Mouse (Mus musculus) left cerebral cortex, adult 8-10 months (tissue): ENCODE results near the gene Cdc42ep5. TPM values are rescaled to one million over a fixed set of nuclear protein-coding genes. Genes with fewer than 3 reads are reported as not detected.
"Not testable (repeated sequence)": the region's sequence is repeated elsewhere in the genome, so short reads cannot be mapped to it uniquely, and the experiment has no call there.

Experiments
- DNase-seq, 2 experiments: peaks; one replicate each; pipeline ENCODE4 v3.0.0; 2022; ENCODE audit warnings: low spot score in 2 of 2
- total RNA-seq, 4 experiments: library from RNA; stranded (reverse); gene quantifications; 2 replicates each; pipeline ENCODE4 v1.2.4; 2022

Cdc42ep5 gene
- total RNA-seq = 1 to 10 TPM; 1.0 to 2.3 (median 1.6) TPM

DNA sequence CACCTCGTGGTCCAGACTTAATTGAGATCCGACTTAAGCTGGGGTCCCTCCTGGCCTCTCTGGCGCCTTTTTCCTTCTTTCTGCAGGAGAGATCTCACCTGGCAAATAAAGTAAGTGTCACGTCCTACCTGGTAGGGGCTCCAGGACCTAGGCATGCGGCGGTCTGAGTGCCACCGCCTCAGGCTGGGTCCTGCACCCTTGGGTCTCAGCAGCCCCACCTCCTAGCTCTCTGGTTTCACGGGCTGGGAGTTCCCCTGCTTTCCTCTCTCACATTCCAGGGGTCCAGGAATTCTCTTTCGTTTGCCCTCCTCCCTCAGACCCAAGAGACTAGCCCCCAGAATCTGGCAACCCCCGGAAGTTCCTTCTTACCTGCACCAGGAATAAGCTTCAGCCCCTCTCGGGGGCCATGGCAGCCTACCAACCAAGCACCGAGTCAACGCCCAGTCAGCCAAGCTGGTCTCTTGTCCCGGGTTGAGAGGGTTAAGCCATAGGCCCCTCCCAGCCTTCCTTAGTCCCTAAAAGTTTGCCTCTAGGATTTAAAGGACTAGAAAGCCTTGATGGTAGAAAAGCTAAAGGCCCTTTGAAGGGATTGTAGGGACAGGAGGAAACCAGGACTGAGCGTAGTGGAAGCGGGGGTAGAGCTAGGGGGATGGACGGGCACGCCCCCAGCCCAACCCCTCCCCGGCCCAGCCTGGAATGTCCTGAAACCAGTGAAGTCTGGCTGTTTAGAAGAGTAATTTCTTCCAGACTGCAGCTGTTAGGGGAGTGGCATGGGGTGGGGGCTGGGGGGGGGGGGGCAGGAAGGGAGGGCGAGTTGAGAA is at the start of gene Cdc42ep5:
Gene Cdc42ep5 (minus strand): TSS at position 771 of the 821 bp plus-strand sequence.
- DNase-seq = no peak

DNA sequence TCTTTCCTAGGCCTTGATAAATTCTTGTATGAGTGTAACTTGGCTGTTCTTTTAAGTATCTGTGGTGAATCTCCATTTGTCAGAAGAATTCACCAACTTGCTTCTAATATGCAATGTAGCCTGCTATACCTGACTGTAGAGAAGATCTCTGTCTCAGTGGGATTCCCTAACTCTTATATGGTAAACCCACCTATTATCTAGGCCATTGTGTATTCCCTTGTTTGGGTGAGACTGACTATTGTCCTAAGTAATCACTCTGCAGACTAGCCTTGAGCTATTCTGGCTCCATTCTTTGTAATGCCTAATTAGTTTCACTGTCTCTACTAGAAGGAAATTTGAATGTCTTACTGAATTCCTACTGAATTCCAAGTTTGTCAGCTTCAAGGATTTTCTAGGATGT is 48.8 kb upstream of the Cdc42ep5 start:
- DNase-seq = not testable (repeated sequence)

DNA sequence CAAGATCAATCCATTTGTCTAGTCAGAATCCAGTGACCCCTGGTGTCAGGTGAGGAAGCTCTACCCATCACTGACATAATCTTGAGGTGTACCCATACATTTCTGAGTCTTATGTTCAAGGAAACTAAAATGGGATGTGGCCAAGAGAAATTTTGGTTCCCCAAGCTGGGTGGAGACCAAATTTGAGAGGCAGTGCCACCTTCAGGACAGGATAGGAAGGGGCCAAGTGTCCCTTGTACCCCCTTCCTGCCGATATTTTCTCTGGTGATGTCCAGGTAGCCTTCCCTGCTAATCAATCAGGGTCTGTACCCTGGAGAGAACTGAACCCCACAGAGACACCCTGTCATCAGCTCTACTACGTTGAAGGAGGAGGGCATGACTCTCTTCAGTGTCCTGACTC is 44.0 kb upstream of the Cdc42ep5 start:
- DNase-seq = no peak

DNA sequence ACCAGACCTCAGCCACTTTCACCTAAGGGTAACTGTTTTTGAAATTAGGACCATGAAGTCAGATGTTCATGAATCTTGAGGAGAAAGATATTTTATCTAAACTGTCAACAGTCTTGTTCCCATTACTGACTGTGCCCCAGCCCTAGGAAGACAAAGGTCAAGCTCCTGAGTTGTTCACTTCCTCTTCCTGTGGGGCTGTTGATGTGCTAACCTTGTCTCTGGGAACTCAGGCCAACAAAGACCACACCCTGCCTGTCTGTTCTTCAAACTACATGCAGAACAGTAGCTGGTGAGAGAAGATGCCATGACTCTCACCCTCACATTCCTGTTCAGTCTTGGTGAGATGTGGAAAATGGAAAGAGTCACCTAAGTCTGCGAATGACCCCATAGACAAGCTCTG is 42.5 kb upstream of the Cdc42ep5 start:
- no peak for DNase-seq

DNA sequence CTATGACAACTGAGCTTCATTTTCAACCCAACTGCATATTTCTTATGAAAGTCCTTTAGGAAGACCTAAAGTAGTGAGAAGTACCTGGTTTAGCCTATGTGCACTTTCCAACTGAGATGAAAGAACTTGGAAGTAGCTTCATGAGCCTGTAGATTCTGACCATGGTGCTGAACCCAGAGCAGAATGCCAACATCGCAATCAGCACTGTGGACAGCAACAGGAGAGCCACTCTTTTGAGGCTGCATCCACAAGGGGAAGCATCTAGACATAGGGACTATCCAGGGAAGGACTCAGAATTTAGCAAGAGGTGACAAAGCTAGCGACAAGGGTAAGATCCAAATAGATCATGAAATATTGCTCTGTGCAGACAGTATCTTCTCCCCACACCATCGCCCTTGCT is 13.8 kb upstream of the Cdc42ep5 start:
- DNase-seq = no peak

DNA sequence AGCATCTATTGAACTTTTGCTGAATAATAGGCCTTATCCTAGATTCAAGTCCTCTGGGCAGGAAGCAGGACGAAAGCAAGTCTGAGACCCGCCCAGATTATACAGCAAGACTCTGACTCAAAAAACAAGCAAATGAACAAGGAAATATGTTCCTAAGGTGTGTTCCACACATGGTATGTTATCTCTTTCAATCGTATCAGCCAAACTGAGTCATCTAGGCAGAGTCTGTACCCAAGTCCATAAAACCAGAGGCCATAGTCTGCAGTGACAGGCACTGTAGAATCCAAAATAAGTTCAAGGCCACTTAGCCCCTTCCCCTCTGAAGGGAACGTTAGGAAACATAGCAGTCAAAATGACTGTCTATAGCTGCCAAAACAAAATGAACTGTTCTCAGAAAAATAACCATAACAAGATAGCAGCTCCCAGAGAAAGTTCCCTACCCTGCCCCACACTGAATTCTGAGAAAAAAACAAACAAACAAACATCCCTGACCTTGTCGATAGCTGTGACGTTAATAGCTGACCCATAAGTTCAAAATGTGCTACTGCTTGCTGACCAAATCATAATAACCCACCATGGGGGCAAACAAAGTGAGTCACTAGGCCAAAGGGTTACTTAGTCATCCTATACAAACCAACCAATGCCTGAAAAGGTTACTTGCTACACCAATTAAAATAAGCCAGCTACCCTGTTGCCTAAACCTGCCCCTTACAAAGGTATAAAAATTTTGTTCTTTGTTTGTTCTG is 5.7 kb upstream of the Cdc42ep5 start:
- no peak for DNase-seq

DNA sequence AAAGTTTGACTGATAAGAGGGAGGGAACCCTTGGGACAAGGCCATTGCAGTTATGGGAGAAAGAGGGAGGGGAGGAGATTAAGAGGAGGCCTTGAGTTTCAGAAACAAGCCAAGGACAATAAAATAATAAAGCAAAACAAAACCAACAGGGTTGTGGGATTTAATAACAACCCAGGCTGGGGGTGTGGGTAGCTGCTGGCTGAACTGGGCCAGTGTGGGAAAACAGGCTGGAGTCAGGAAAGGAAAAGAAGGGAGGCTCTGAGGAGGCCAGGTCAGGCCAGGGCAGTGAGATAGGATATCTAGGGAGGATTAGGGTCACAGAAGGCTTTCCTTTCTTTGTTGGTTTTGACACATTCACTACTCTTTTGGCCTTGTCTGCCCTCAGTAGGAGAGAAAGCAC is 2.4 kb upstream of the Cdc42ep5 start:
- DNase-seq = no peak

DNA sequence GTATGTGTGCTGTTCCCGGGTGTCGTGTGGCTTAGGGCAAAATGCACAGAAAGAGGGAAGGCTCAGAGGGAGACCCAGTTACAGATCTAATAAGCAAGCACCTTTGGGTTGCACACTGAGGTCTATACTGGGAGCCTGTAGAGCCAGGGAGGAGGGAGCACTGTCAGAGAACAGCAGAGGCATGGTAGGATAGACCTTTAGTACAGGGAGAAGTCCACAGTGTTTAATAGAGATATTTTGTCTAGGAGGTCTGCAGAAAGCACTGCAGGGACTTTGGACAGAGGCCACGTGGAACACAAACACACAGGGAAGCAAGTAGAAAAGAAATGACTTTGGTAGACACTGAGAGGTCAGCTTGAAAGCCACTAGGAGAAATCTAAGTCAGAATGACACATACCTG is 626 bp upstream of the Cdc42ep5 start:
- DNase-seq = no peak

DNA sequence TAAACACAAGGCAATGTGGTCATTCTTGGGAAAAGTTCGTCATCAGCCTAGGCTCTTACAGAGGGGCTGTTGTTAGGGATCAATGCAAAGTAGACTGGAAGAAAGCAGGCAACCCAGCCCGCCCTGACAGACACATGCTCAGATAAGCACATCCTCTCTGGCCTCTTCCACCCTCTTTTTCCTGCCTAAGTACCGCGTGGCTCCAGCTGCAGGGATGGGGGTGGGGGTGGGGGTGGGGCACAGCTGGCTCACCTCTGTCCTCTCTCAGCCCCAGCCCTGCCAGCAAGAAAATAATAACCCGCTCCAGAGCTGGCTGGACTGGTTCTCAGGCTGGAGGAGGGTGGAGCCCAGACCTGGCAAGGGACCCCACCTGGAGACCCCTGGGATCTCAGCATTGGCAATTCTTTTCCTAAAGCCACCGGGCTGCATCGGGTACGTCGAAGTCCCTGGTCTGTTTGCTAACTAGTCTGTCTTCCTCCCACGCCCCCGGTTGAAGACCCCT is 1.0 kb downstream of the Cdc42ep5 start:
- DNase-seq = no peak

DNA sequence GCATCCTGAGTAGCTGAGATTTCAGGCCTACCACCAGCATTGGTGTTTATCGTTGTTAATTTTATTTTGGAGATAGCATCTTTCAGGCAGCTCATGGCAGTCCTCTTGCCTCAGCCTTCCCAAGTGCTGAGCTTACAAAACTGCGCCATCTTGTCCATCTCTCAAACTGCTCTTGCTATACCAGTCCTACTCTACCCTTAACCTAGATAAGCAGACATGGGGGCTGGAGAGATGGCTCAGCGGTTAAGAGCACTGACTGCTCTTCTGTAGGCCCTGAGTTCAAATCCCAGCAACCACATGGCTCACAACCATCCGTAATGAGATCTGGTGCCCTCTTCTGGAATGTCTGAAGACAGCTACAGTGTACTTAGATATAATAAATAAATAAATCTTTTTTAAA is 3.1 kb downstream of the Cdc42ep5 start:
- DNase-seq = not testable (repeated sequence)

DNA sequence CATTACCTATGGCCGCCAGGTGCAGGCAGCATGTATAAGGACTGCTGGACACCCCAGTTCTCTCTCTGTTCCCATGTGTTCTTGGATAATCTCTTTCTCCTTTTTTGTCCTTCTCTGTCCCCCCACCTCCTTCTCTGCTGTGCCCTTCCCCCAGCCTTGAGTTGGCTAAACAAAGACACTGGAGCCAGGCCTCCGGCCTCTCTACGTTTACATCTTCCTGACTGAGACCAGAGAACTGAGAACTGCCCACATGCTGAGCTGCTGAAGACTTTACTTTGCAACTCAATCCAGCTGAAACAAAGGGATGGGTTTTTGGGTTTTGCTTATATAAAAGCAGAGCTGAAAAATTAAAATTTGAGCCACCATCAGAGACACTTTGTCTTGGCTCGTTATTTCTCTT is 9.7 kb downstream of the Cdc42ep5 start:
- DNase-seq = no peak

DNA sequence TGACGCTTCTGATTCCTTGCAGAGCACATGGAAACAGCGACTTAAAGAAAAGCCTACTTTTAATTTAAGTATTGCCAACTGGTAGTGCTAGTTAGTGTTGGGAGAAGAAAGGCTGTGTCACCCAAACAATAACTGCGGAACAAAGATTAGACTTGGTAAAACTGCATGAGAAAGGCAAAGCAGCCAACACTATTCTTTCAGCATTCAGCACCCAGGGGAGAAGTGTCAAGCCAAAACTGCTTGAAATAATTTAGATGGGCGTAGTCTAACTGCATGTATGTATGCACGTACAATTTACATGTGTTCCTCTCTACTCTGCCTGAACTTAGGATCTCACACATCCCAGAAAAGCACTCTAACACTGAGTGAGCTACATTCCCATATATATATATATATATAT is 10.3 kb downstream of the Cdc42ep5 start:
- no peak for DNase-seq

DNA sequence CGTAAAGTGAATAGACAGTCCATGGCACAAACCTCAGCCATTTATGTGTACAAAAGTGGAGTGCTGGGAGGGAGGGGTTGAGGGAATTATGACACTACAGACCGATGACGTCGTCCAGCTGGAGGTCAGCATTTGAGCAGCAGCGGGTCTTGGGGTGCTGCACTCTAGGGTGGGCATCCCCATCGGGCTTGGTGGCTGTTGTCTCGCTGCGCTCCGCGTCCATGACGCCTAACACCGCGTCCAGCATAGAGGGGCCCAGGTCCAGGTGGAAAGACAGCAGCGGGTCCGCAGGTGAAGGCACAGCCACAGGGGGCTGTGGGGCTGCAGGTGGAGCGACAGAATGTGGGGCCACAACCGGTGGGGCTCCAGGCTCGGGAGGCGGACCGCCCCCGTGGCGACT is 13.4 kb downstream of the Cdc42ep5 start:
- DNase-seq = no peak

DNA sequence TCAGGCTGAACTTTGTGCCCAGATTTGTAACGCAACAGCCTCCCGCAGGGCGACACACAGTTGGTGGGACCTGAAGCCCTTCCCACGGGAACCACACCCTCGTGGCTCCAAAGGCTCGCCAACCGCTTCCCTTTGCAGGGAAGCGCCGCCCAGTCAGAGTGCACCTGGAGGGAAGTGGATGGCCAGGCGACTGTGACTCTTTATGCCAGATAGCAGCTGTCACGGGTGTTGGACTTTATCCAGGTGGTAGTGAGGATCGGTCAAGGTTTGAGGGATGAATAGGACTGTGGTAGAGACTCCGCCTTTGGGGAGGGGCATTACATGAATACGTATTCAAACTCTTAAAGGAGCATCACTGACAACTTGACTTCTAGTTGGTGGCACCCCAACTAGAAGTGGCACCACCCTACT is 13.8 kb downstream of the Cdc42ep5 start:
- DNase-seq = peak in 1 of 2 experiments; percentile 25

DNA sequence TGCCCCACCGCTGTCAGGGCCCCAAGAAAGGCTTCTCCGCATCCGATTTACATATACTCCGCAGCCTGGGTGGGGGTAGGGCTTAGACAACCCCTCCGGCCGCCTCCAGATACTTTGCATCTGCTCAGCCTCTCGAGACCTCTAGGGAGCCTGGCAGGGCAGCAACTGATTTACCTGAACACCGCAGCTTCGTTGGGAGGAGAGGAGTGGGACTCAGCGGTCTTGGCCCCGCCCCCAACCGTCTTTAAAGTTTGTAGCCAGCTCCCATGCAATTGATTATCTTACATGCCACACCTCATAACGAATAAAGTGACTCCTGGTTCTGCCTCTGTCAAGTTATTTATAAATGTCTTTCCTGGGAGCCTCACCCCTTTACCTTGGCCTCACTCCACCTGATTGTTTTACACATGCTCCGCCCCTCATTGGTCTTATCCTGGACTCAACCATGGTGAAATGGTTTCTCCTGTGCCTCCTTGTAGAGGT is 14.6 kb downstream of the Cdc42ep5 start, which contains the start of gene Leng9:
Gene Leng9 (minus strand): TSS at position 316 of the 483 bp plus-strand sequence.
- peak in 1 of 2 experiments; percentile 57 for DNase-seq

DNA sequence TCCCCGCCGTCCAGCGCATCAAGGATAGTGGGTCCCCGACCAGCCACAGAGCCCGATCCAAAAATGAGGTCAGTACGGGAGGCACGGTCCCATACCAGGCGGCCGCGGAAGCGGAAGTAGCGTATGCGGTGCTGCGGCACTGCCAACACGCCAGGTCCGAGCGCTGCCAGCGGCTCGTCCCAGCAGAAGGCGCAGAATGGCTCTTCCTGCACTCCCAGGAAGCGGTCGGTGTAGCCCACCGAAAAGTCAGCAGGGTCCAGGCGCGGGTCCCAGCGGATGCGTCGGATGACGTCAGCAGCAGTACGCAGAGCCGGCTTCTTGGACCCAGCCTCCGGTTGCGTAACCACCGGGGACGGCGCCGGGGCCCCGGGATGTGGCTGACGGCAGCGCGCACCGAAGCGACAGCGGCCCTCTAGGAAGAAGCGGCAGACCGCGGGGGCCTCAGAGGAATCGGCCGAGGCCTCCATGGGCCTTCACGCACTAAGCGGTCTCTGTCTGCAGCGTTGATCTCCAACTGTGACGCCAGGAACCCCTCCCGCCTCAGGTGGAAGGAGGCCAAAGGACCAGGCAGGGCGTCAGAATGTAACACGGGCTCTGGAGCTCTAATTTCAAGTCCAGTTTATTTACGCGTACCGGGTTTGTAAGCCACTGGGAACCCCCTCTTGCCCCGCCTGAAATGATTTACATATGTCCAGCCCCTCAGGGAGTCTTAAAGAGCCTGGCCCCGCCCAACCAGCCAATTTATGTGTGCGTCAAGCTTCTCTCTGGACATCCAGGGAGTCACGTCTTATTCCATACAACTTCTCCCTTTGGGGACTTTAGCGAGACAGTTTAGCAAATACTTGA is 15.2 kb downstream of the Cdc42ep5 start:
- peak; percentile 81 to 82 for DNase-seq

DNA sequence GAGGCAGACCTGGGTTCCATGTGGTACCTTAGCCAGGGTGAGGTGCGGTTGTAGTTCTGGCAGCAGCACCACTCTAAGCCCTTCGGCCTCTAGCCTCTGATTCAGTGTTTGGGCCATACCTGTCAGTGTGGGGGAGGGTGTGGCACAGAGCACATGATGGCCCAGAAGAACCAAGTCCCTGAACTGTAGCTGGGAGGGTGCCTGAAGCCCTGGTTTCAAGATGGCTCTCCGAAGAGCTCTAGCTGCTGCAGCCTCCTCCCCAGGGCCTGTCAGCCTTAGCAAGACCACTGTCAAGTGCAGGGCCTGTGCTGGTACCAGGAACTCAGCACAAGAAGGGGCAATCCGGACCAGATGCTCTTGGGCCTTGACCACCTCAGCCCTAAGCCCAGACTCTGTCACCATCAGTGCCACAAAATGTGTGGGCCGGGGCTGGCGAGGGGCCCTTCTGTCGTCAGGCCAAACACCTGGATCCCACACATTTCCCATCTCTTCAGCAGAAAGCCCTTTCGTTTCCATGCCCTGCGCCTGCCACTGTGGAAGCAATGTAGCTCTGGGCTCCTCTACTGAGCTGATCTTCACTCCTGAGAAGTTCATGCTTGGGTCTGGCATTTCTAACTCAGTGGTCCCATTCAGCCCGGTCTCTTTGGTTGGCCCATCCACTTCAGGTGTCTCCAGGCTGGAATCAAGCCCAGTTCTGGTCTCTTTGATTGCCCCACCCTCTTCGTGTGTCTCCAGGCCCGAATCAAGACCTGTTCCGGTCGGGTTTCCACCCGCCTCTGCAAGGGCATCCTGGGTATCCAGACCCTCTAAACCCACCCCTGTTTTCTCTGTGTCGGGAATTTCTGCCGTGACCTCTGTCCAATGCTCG is 16.1 kb downstream of the Cdc42ep5 start:
- peak in 1 of 2 experiments; percentile 34 for DNase-seq

DNA sequence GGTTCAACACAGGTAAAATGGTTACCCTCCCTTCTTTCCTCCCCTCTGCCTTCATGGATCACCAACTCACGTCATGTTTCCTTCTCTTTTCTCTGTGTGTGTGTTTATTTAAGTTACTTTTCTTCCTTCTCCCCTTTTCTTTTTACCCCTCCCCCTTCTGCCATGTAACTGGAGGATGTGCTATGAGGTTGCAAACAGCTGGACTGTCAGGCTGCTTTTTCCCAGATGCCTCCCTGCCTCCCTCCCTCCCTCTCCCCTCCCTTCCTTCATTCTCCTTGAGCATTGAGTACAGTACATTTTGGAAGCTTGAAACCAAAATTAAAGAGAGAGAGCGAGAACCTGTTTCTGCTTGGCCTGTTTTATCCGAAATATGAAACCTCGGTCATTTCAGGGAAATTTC is 16.8 kb downstream of the Cdc42ep5 start:
- DNase-seq = no peak

DNA sequence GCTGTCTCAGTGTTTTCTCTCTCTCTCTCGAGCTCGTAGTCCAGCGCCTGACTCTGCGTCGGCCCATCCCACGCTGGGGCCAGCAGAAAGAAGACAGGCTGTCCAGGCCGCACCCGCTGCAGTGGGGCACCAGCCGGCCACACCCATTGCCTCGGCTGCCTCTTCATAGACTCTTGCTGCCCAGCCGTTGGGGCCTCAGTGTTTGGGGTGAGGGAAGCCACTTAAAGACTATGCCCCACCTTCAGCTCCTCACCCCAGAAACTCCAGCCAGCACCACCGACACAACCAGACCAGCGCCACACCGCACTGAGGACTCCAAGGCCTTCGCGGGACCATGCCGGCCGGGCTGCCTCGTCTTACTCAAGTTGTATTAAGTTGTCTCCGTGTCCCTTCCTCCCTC is 17.3 kb downstream of the Cdc42ep5 start:
- DNase-seq = peak in 1 of 2 experiments; percentile 21
